Mouse (Mus musculus) forelimb bud, embryonic 11.5 days (tissue): ENCODE measurements around the gene Shld1.

Experiments used
- DNase-seq: peaks from one replicate; pipeline ENCODE4 v3.0.0-alpha.2; 2012; ENCODE audit warnings: low read depth, low spot score

Gene Shld1

GRCm38 (mm10) chr2:132723958-132724431, 37.3 kb downstream of the Shld1 start:
- DNase-seq, result no peak

- DNase-seq, result no peak
These were observed 37.8 kb downstream of the Shld1 start for GRCm38 (mm10) chr2:132724561-132724960.

- DNase-seq, result no peak
These were observed 38.7 kb downstream of the Shld1 start for GRCm38 (mm10) chr2:132725376-132725905.

- DNase-seq, result no peak
These were observed 39.4 kb downstream of the Shld1 start for GRCm38 (mm10) chr2:132726156-132726555.

- no peak for DNase-seq
These were observed 46.2 kb downstream of the Shld1 start for GRCm38 (mm10) chr2:132732940-132733339.

- DNase-seq, result no peak
These were observed 47.2 kb downstream of the Shld1 start for GRCm38 (mm10) chr2:132733603-132734573.

- DNase-seq, result no peak
These were observed 52.2 kb downstream of the Shld1 start for GRCm38 (mm10) chr2:132738816-132739432.

GRCm38 (mm10) chr2:132741862-132742347, 55.2 kb downstream of the Shld1 start:
- DNase-seq, result no peak

- DNase-seq, result no peak
These were observed 58.1 kb downstream of the Shld1 start for GRCm38 (mm10) chr2:132744866-132745265.

GRCm38 (mm10) chr2:132746108-132746507, 59.4 kb downstream of the Shld1 start:
- no peak for DNase-seq

GRCm38 (mm10) chr2:132750726-132751125, 64.0 kb downstream of the Shld1 start:
- DNase-seq, result no peak

GRCm38 (mm10) chr2:132751141-132752066, 64.7 kb downstream of the Shld1 start:
- no peak for DNase-seq

- no peak for DNase-seq
These were observed 65.7 kb downstream of the Shld1 start for GRCm38 (mm10) chr2:132752398-132752797.

- no peak for DNase-seq
These were observed 66.4 kb downstream of the Shld1 start for GRCm38 (mm10) chr2:132753137-132753536.

GRCm38 (mm10) chr2:132757911-132758310, 71.2 kb downstream of the Shld1 start:
- DNase-seq, result no peak

GRCm38 (mm10) chr2:132770822-132771221, 84.1 kb downstream of the Shld1 start:
- no peak for DNase-seq

GRCm38 (mm10) chr2:132780978-132781377, 94.2 kb downstream of the Shld1 start, which contains the start of gene Chgb:
Gene Chgb (plus strand): TSS chr2:132781278.
- DNase-seq, result no peak

GRCm38 (mm10) chr2:132781439-132782068, 94.8 kb downstream of the Shld1 start:
- peak; percentile 98 for DNase-seq

GRCm38 (mm10) chr2:132784039-132784438, 97.3 kb downstream of the Shld1 start:
- DNase-seq, result no peak

GRCm38 (mm10) chr2:132793441-132794203, 106.9 kb downstream of the Shld1 start:
- no peak for DNase-seq
